Mouse (Mus musculus) MEL (cell line): ENCODE results near the gene Irf1. TPM values are rescaled to one million over a fixed set of nuclear protein-coding genes. Genes with fewer than 3 reads are reported as not detected.

Experiments
- DNase-seq: peaks from one replicate; pipeline ENCODE4 v3.0.0; 2011; ENCODE audit warnings: low read depth, low spot score
- H3K27ac ChIP-seq: 2 replicates; pipeline ENCODE4 v1.5.1; 2012; ENCODE audit warnings: low read depth, mild to moderate bottlenecking, control low read depth, low read length, moderate library complexity; ENCODE audit not compliant: control insufficient read depth
- H3K27me3 ChIP-seq, 2 experiments: fragments of 150-350 bp in 1 of 2; sonication (generic) in 1 of 2; 2 replicates each; pipeline ENCODE4 v1.6.1; 2012; ENCODE audit warnings: low read length in 2 of 2, mild to moderate bottlenecking in 2 of 2, improper control_type of control experiment in 1 of 2, moderate library complexity in 1 of 2; ENCODE audit not compliant: insufficient read depth in 2 of 2, control insufficient read depth in 1 of 2
- H3K36me3 ChIP-seq, 2 experiments: 2 replicates each; pipeline ENCODE4 v1.6.1; 2012 to 2014; ENCODE audit warnings: low read length in 2 of 2, improper control_type of control experiment in 1 of 2, inconsistent platforms in 1 of 2, mild to moderate bottlenecking in 1 of 2; ENCODE audit not compliant: insufficient read depth in 2 of 2, control insufficient read depth in 1 of 2
- H3K4me1 ChIP-seq, 2 experiments: fragments of 150-350 bp in 1 of 2; sonication (generic) in 1 of 2; 2 replicates each; pipeline ENCODE4 v1.6.1; 2012; ENCODE audit warnings: low read length in 2 of 2, improper control_type of control experiment in 1 of 2, mild to moderate bottlenecking in 1 of 2; ENCODE audit not compliant: insufficient read depth in 2 of 2, control insufficient read depth in 1 of 2
- H3K4me3 ChIP-seq, 2 experiments: fragments of 150-350 bp in 1 of 2; sonication (generic) in 1 of 2; 2 replicates each; pipeline ENCODE4 v1.5.1; 2012; ENCODE audit warnings: low read depth in 2 of 2, low read length in 2 of 2, mild to moderate bottlenecking in 2 of 2, moderate library complexity in 2 of 2, control low read depth in 1 of 2, improper control_type of control experiment in 1 of 2; ENCODE audit not compliant: control insufficient read depth in 1 of 2, insufficient read depth in 1 of 2
- H3K79me2 ChIP-seq: 2 replicates; pipeline ENCODE4 v1.6.1; 2012; ENCODE audit warnings: mild to moderate bottlenecking, low read length, moderate library complexity; ENCODE audit not compliant: control insufficient read depth, poor library complexity, insufficient read depth
- H3K9ac ChIP-seq: 2 replicates; pipeline ENCODE4 v1.6.1; 2012; ENCODE audit warnings: low read depth, mild to moderate bottlenecking, control low read depth, low read length, moderate library complexity; ENCODE audit not compliant: control insufficient read depth, poor library complexity, severe bottlenecking
- H3K9me3 ChIP-seq: fragments of 150-350 bp; sonication (generic); replicated peaks from 2 replicates; pipeline ENCODE4 v1.6.1; 2012; ENCODE audit warnings: mild to moderate bottlenecking, low read length, improper control_type of control experiment, moderate library complexity; ENCODE audit not compliant: insufficient read depth
- BHLHE40 ChIP-seq: IDR thresholded peaks from 2 replicates; pipeline ENCODE4 v1.6.1; 2012; ENCODE audit warnings: low read depth, mild to moderate bottlenecking, inconsistent platforms, low read length, improper control_type of control experiment, borderline replicate concordance
- CTCF ChIP-seq, 3 experiments: IDR thresholded peaks in 2 of 3; conservative IDR thresholded peaks in 1 of 3; 2 replicates each; pipeline ENCODE4 v1.5.1; 2011 to 2012; ENCODE audit warnings: low read length in 3 of 3, low read depth in 2 of 3, mild to moderate bottlenecking in 2 of 3, improper control_type of control experiment in 1 of 3, inconsistent platforms in 1 of 3, mixed read lengths in 1 of 3, moderate library complexity in 1 of 3; ENCODE audit not compliant: control insufficient read depth in 1 of 3, insufficient read depth in 1 of 3, poor library complexity in 1 of 3, severe bottlenecking in 1 of 3
- ELF1 ChIP-seq: IDR thresholded peaks from 2 replicates; pipeline ENCODE4 v1.6.1; 2014; ENCODE audit warnings: low read depth, mild to moderate bottlenecking, inconsistent platforms, low read length, improper control_type of control experiment, moderate library complexity
- GABPA ChIP-seq: IDR thresholded peaks from 2 replicates; pipeline ENCODE4 v1.6.1; 2012; ENCODE audit warnings: low read depth, mild to moderate bottlenecking, inconsistent platforms, low read length, improper control_type of control experiment, moderate library complexity
- HCFC1 ChIP-seq: IDR thresholded peaks from 2 replicates; pipeline ENCODE4 v1.6.1; 2012; ENCODE audit warnings: low read depth, mild to moderate bottlenecking, inconsistent platforms, low read length, improper control_type of control experiment, moderate library complexity
- JUND ChIP-seq: IDR thresholded peaks from 2 replicates; pipeline ENCODE4 v1.6.1; 2011; ENCODE audit warnings: low read depth, mild to moderate bottlenecking, improper control_type of control experiment, low read length
- MAX ChIP-seq: IDR thresholded peaks from 2 replicates; pipeline ENCODE4 v1.6.1; 2011; ENCODE audit warnings: low read length, improper control_type of control experiment
- MAZ ChIP-seq: IDR thresholded peaks from 2 replicates; pipeline ENCODE4 v1.6.1; 2012; ENCODE audit warnings: low read depth, mild to moderate bottlenecking, inconsistent platforms, low read length, improper control_type of control experiment
- MXI1 ChIP-seq: IDR thresholded peaks from 2 replicates; pipeline ENCODE4 v1.6.1; 2011; ENCODE audit warnings: mild to moderate bottlenecking, low read depth, low read length, improper control_type of control experiment
- MYB ChIP-seq: IDR thresholded peaks from 2 replicates; pipeline ENCODE4 v1.6.1; 2011; ENCODE audit warnings: mild to moderate bottlenecking, low read depth, low read length, improper control_type of control experiment
- MYC ChIP-seq: IDR thresholded peaks from 2 replicates; pipeline ENCODE4 v1.6.1; 2011; ENCODE audit warnings: low read depth, mild to moderate bottlenecking, low read length, improper control_type of control experiment, moderate library complexity
- POLR2A ChIP-seq, 2 experiments: IDR thresholded peaks; 2 replicates each; pipeline ENCODE4 v1.6.1; 2011 to 2012; ENCODE audit warnings: low read length in 2 of 2, mild to moderate bottlenecking in 2 of 2, control low read depth in 1 of 2, improper control_type of control experiment in 1 of 2, low read depth in 1 of 2, moderate library complexity in 1 of 2; ENCODE audit not compliant: control insufficient read depth in 1 of 2, insufficient read depth in 1 of 2, poor library complexity in 1 of 2
- POLR2AphosphoS2 ChIP-seq: IDR thresholded peaks from 2 replicates; pipeline ENCODE4 v1.6.1; 2011; ENCODE audit warnings: low read length, improper control_type of control experiment
- SMC3 ChIP-seq: IDR thresholded peaks from 2 replicates; pipeline ENCODE4 v1.6.1; 2011; ENCODE audit warnings: low read depth, low read length, improper control_type of control experiment
- TBP ChIP-seq: IDR thresholded peaks from 2 replicates; pipeline ENCODE4 v1.8.0; 2011; ENCODE audit warnings: low read depth, low read length, improper control_type of control experiment
- UBTF ChIP-seq: IDR thresholded peaks from 2 replicates; pipeline ENCODE4 v1.6.1; 2012; ENCODE audit warnings: low read depth, mild to moderate bottlenecking, inconsistent platforms, low read length, improper control_type of control experiment, moderate library complexity, borderline replicate concordance; ENCODE audit not compliant: insufficient read depth
- USF1 ChIP-seq: IDR thresholded peaks from 2 replicates; pipeline ENCODE4 v1.6.1; 2014; ENCODE audit warnings: low read depth, mild to moderate bottlenecking, inconsistent platforms, low read length, improper control_type of control experiment, moderate library complexity
- USF2 ChIP-seq, 2 experiments: IDR thresholded peaks; 2 replicates each; pipeline ENCODE4 v1.6.1; 2011 to 2012; ENCODE audit warnings: improper control_type of control experiment in 2 of 2, low read length in 2 of 2, borderline replicate concordance in 1 of 2, inconsistent platforms in 1 of 2, low read depth in 1 of 2, mild to moderate bottlenecking in 1 of 2; ENCODE audit not compliant: insufficient read depth in 1 of 2
- polyA plus RNA-seq, 2 experiments: library from polyadenylated mRNA; stranded (reverse) in 1 of 2; unstranded in 1 of 2; fragments of >175 nt in 1 of 2; fragments of >200 nt in 1 of 2; gene quantifications; 2 replicates each; pipeline versions ENCODE4 v1.2.1 to v1.2.4; 2012; ENCODE audit warnings: low replicate concordance in 2 of 2, low read depth in 1 of 2; ENCODE audit not compliant: insufficient read length in 2 of 2, insufficient read depth in 1 of 2, missing spikeins in 1 of 2
- total RNA-seq: library from RNA; depleted of rRNA; stranded (reverse); fragments of 300-350 nt; gene quantifications from 2 replicates; pipeline ENCODE4 v1.2.3, GENCODE M21; 2012

The Irf1 gene
- total and polyA plus RNA-seq, 3 experiments = 0.73 to 1.9 TPM; not detected in 1

DNA sequence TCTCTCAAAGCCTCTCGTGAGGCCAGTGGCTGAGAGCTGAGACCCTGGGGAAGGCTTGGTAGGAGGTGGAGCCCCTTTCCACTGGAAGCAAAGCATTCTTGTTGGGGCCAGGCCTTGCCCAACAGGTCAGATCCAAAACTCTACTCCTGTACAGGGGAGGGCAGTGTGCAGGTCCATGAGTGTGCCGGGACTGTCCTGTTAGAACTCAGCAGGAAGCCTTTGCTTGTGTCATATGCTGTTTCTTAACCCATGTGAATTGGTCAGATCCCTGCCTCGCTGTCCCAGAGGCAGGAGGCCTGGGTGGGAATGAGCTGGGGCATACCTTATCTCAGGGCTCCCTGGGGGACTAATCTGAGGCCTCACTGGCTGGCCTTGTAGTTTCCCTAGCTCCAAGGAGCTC lies 10.4 kb downstream of the Irf1 start:
- peaks cover 7 to 17% of the 10 kb centered on the region in 2 experiments; a peak in 3 of 4 replicates for H3K4me1 ChIP-seq
- H3K27me3 ChIP-seq = peaks cover 0 to 4% of the 10 kb centered on the region in 2 experiments; a peak in 1 of 4 replicates
- no peak overlapping the region for H3K27ac ChIP-seq
- no peak overlapping the region for H3K4me3 ChIP-seq
- peaks cover 0 to 9% of the 10 kb centered on the region in 2 experiments; a peak in 2 of 4 replicates for H3K36me3 ChIP-seq
- no peak overlapping the region for H3K9ac ChIP-seq
- no peak for DNase-seq
- no peaks in the 10 kb centered on the region for H3K9me3 ChIP-seq
- no peaks in the 10 kb centered on the region for H3K79me2 ChIP-seq
- TF ChIP-seq TBP (no peak), MAZ (no peak), POLR2AphosphoS2 (no peak)

- H3K4me1 ChIP-seq = peaks cover 7 to 17% of the 10 kb centered on the region in 2 experiments; a peak in 3 of 4 replicates
- H3K4me3 ChIP-seq = no peak overlapping the region
- peaks cover 0 to 9% of the 10 kb centered on the region in 2 experiments; a peak in 2 of 4 replicates for H3K36me3 ChIP-seq
- no peak for TF ChIP-seq GABPA
- no peak for TF ChIP-seq POLR2A (IDR thresholded peaks at IDR 0.05; ENCODE audit: control insufficient read depth in 1 of 2, insufficient read depth in 1 of 2, low read depth in 1 of 2, low read length in 2 of 2, poor library complexity in 1 of 2)
- TF ChIP-seq MXI1 = no peak
- no peak for TF ChIP-seq ELF1
- no peak for TF ChIP-seq MAX
- TF ChIP-seq HCFC1 = no peak
- no peak for TF ChIP-seq JUND
- no peak for TF ChIP-seq USF2 (IDR thresholded peaks at IDR 0.05; ENCODE audit: borderline replicate concordance in 1 of 2, insufficient read depth in 1 of 2, low read depth in 1 of 2, low read length in 2 of 2)
- TF ChIP-seq UBTF = no peak
- no peak for TF ChIP-seq CTCF (IDR thresholded peaks at IDR 0.05 in 2 of 3, conservative IDR thresholded peaks at IDR 0.05 in 1 of 3; ENCODE audit: control insufficient read depth in 1 of 3, insufficient read depth in 1 of 3, low read depth in 2 of 3, low read length in 3 of 3, poor library complexity in 1 of 3, severe bottlenecking in 1 of 3)
- H3K79me2 ChIP-seq = no peaks in the 10 kb centered on the region
- no peaks in the 10 kb centered on the region for H3K9me3 ChIP-seq
- no peak overlapping the region for H3K27ac ChIP-seq
- H3K27me3 ChIP-seq = peaks cover 2 to 9% of the 10 kb centered on the region in 2 experiments; a peak in 3 of 4 replicates
- no peak overlapping the region for H3K9ac ChIP-seq
- no peak for DNase-seq
Measured at GRCm38 (mm10) chr11:53781201-53781775, 11.5 kb downstream of the Irf1 start.

GRCm38 (mm10) chr11:53781964-53782363 lies 12.2 kb downstream of the Irf1 start:
- Histone ChIP-seq H3K27ac (no peak overlapping the region), H3K9me3 (no peaks in the 10 kb centered on the region), H3K9ac (no peak overlapping the region), H3K27me3 (peaks cover 5 to 9% of the 10 kb centered on the region in 2 experiments; a peak in 3 of 4 replicates), H3K4me3 (no peak overlapping the region), H3K36me3 (peaks cover 0 to 9% of the 10 kb centered on the region in 2 experiments; a peak in 2 of 4 replicates), H3K79me2 (no peaks in the 10 kb centered on the region), H3K4me1 (peaks cover 7 to 17% of the 10 kb centered on the region in 2 experiments; a peak in 3 of 4 replicates)
- TF ChIP-seq SMC3 (no peak), TBP (no peak), USF1 (no peak), MYB (no peak), MYC (no peak), BHLHE40 (no peak)
- DNase-seq = no peak
